Mouse (Mus musculus) Muller cell, postnatal 12 days (primary cell): ENCODE results near the gene Cmip.

ENCODE experiments used
- DNase-seq: peaks from one replicate; pipeline ENCODE4 v3.0.0-alpha.2; 2015; ENCODE audit errors: inconsistent ontology term

Cmip gene

GRCm38 (mm10) chr8:117322715-117323310 is 65.9 kb downstream of the Cmip start:
- DNase-seq, result no peak

GRCm38 (mm10) chr8:117324821-117325220 is 68.0 kb downstream of the Cmip start:
- no peak for DNase-seq

GRCm38 (mm10) chr8:117326735-117327134 is 69.9 kb downstream of the Cmip start:
- no peak for DNase-seq

- peak; percentile 72 for DNase-seq
Observed at GRCm38 (mm10) chr8:117327385-117327837, 70.5 kb downstream of the Cmip start.

- peak; percentile 62 for DNase-seq
Observed at GRCm38 (mm10) chr8:117328758-117329157, 71.9 kb downstream of the Cmip start.

- DNase-seq, result peak; percentile 42
Observed at GRCm38 (mm10) chr8:117329167-117329566, 72.3 kb downstream of the Cmip start.

- no peak for DNase-seq
Observed at GRCm38 (mm10) chr8:117329903-117330302, 73.0 kb downstream of the Cmip start.

GRCm38 (mm10) chr8:117332229-117333010 is 75.6 kb downstream of the Cmip start:
- no peak for DNase-seq

- DNase-seq, result no peak
Observed at GRCm38 (mm10) chr8:117333619-117334018, 76.8 kb downstream of the Cmip start.

GRCm38 (mm10) chr8:117334058-117334747 is 77.3 kb downstream of the Cmip start:
- no peak for DNase-seq

GRCm38 (mm10) chr8:117334748-117335393 is 78.0 kb downstream of the Cmip start:
- DNase-seq, result peak; percentile 76

- peak; percentile 85 for DNase-seq
Observed at GRCm38 (mm10) chr8:117335423-117335822, 78.6 kb downstream of the Cmip start.

GRCm38 (mm10) chr8:117337188-117337587 is 80.3 kb downstream of the Cmip start:
- no peak for DNase-seq

GRCm38 (mm10) chr8:117338678-117339077 is 81.8 kb downstream of the Cmip start:
- no peak for DNase-seq

- DNase-seq, result no peak
Observed at GRCm38 (mm10) chr8:117339296-117339957, 82.6 kb downstream of the Cmip start.

- no peak for DNase-seq
Observed at GRCm38 (mm10) chr8:117339958-117340651, 83.2 kb downstream of the Cmip start.

GRCm38 (mm10) chr8:117340800-117341199 is 83.9 kb downstream of the Cmip start:
- no peak for DNase-seq

GRCm38 (mm10) chr8:117342735-117343385 is 86.0 kb downstream of the Cmip start:
- DNase-seq, result no peak

GRCm38 (mm10) chr8:117343484-117343883 is 86.6 kb downstream of the Cmip start:
- DNase-seq, result no peak

GRCm38 (mm10) chr8:117344899-117345298 is 88.0 kb downstream of the Cmip start:
- no peak for DNase-seq
